Mouse (Mus musculus): ENCODE results near the gene Serpini1.
A peak's percentile ranks its signal among the peaks of the same experiment; 100 is the strongest.
"Not testable (repeated sequence)": the region's sequence is repeated elsewhere in the genome, so short reads cannot be mapped to it uniquely, and the experiment has no call there.

Serpini1 gene

DNA sequence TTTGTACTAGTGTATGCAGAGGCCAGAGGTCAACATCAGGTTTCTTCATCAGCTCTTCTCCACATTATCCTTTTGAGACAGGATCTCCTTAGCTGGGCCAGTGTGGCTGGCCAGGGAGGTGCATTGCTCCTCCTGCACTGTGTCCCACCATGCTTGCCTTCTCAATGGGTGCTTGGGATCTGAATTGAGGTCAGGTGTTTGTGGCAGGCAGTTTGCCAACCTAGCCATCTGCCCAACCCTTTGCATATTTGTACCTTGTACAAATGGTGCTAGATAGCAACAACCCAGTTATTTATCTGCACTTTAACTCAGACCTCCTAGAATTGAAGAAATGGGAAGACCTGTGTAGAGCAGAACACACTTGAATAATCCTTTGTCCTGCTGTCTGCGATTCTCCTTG, 78.3 kb downstream of the Serpini1 start:
- no peak for DNase-seq (ENCODE audit: low read depth)

DNA sequence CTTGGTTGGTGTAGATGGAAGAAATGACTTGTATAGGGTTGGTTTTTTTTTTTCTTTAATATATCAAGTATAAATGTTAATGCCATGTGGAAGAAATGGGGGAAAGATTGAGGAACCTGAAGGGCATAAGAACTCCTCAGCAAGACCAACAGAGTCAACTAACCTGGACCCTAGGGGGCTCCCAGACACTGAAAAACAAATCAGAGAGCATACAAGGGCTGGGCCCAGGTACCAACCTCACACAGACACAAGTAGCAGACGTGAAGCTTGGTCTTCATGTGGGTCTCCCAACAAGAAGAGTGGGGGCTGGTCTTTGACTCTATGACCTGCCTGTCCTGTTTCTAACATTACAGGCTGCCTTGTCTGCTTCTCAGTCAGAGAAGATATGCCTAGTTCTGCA, 82.2 kb downstream of the Serpini1 start:
- DNase-seq (ENCODE audit: low read depth) = peak; percentile 11

- peak; percentile 78 for DNase-seq (ENCODE audit: low read depth)
Measured at GRCm38 (mm10) chr3:75647542-75647941, 90.2 kb downstream of the Serpini1 start.

- no peak for DNase-seq (ENCODE audit: low read depth)
Measured at GRCm38 (mm10) chr3:75648226-75648625, 90.9 kb downstream of the Serpini1 start.

DNA sequence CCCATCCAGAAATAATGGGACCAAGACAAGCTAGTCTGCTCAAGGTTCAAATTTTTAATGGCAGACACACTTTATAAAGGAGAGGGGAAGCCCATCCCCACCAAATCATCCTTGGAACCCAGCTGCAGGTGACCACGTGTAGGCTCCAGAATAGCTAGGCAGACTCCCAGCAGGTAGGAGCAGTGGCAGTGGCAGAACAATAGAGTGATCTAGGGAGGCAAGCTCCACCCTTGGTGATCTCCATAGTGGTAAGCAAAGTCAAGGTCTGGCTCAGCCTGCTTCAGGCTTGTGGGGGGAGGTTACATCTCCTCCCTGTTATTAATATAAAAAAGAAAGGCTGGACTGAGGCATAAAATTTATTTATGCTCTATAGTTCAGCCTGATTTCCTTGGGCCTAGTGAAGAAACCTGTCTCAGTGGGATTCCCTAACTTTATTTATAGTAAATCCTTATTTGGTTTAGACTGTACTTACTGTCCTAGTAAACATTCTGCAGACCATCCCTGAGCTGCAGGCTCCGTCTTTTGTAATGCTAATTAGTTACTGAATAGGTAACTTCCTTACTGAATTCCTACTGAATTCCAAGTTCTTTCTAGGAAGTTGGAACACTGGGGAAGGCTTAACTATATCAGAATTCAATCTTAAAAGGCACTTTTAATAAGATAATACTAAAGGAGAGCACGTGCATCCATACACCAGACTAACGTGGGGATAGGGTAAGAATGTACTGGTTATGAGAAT, 93.2 kb downstream of the Serpini1 start:
- DNase-seq (ENCODE audit: low read depth) = not testable (repeated sequence)

- DNase-seq (ENCODE audit: low read depth) = no peak
Measured at GRCm38 (mm10) chr3:75651603-75652115, 94.3 kb downstream of the Serpini1 start.

DNA sequence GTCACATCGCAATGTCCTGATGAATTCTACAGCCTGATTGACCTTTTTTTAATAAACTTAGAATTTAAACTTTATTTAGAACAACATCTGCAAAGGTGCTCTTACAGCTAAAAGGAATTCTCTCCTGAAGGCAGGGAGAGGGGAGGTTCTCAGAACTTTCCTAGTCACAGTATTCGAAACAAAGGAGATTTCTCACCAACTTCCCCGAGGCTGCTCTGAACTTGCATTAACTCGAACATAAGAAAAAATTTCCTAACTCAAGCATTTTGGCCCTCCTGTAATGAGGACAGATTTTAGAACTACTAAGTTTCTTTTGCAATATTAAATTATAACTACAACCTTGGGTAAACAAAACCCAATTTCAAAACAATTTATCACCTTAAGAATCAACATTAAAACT, 96.6 kb downstream of the Serpini1 start:
- not testable (repeated sequence) for DNase-seq (ENCODE audit: low read depth)

GRCm38 (mm10) chr3:75655578-75656344, 98.4 kb downstream of the Serpini1 start:
- no peak for DNase-seq (ENCODE audit: low read depth)

GRCm38 (mm10) chr3:75666962-75667361, 109.6 kb downstream of the Serpini1 start:
- DNase-seq (ENCODE audit: low read depth) = no peak

GRCm38 (mm10) chr3:75670425-75670824, 113.1 kb downstream of the Serpini1 start:
- no peak for DNase-seq (ENCODE audit: low read depth)

GRCm38 (mm10) chr3:75682881-75683280, 125.5 kb downstream of the Serpini1 start:
- peak; percentile 24 for DNase-seq (ENCODE audit: low read depth)

GRCm38 (mm10) chr3:75686775-75687174, 129.4 kb downstream of the Serpini1 start:
- peak; percentile 40 for DNase-seq (ENCODE audit: low read depth)

DNA sequence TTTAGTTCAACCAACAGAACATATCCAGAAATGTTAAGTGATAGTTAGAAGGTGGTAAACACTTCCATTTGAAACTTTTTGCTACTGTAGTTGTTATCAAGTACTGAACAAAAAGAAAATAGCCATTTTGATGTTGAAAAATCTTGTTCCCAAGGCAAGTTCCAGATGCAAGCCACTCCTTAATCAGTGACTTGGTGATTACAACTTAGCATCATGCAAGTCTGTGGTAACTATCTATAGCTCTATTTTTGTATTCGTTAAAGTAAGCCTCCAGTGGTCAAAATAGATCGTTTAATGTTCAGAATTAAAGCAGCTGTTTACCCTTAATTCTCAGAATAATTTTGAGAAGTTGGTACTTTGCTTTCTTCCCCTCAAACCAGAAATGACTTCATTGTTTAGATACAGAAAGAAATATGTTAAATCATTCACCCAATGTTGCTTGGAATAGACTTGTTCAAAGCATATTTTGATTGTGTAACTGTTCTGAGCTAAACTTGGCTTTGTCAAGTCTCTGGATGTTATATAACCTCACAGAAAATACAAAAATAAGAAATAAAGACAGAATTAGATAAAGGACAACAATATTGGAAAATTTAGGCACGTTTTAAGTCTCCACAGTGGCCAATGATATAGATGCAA, 130.0 kb downstream of the Serpini1 start:
- DNase-seq (ENCODE audit: low read depth) = no peak

GRCm38 (mm10) chr3:75690321-75690720, 133.0 kb downstream of the Serpini1 start:
- peak; percentile 42 for DNase-seq (ENCODE audit: low read depth)

GRCm38 (mm10) chr3:75692088-75692487, 134.7 kb downstream of the Serpini1 start:
- DNase-seq (ENCODE audit: low read depth) = peak; percentile 81

All from 416B (cell line).